Mouse (Mus musculus): ENCODE measurements around the gene Ccdc181. TPM values are rescaled to one million over a fixed set of nuclear protein-coding genes. Genes with fewer than 3 reads are reported as not detected.

Ccdc181 gene
- polyA plus RNA-seq, 1 experiment from 2014 or later: 30.5 TPM

DNA sequence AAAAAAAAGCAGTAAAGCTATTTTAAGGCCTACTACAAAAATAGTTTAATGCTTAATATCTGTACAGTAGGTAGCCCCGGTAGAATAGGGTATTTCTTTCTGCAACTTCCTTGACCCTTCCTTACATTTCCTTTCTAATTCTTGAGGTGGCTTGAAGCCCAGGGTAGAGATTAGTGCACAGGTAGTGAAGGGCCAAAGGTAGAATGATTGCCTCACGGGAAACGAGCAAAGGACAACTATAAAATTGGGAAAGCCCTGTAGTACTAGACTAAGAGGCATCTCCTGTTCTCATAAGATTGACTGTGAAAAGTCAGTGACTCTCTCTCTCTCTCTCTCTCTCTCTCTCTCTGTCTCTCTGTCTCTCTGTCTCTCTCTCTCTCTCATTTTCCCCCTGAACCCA, 60.0 kb downstream of the Ccdc181 start:
- ATAC-seq: no peak

DNA sequence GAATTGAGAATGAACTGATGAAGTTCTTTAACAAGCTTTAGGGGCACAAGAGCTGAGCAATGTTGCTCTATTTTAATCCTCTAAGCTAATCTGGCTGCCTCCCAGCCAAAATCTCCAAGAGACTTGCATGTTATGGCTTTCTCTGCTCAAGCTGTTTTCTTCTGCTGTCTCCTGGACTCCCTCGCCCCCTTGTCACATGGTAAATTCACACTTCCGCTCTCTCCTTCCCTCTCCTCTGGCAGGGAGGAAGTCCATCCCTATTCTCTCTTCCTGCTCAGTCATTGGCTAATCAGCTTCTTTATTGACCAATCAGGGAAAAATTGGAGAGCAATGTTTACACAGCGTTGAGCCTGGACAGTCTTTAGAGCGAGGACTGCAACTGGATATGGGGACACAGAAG, 60.5 kb downstream of the Ccdc181 start:
- no peaks in the 10 kb centered on the region for H3K4me1 ChIP-seq (ENCODE audit: control insufficient read depth, insufficient read depth, low read length)
- H3K27me3 ChIP-seq (ENCODE audit: control insufficient read depth, insufficient read depth, low read depth, low read length): no peaks in the 10 kb centered on the region
- no peaks in the 10 kb centered on the region for H3K9me3 ChIP-seq (replicated peaks; ENCODE audit: control insufficient read depth, low read length, poor library complexity, severe bottlenecking)
- no peak overlapping the region for H3K27ac ChIP-seq (ENCODE audit: low read length)
- H3K36me3 ChIP-seq (ENCODE audit: control insufficient read depth, insufficient read depth, low read length): peaks cover 15% of the 10 kb centered on the region
- no peak overlapping the region for H3K4me2 ChIP-seq (ENCODE audit: low read length)
- no peak overlapping the region for H3K9ac ChIP-seq (ENCODE audit: low read depth, low read length)
- ATAC-seq: no peak
- WGBS: 97% methylated on average over 4 of the region's 4 CpGs
- no peak overlapping the region for H3K4me3 ChIP-seq (ENCODE audit: low read depth, low read length)

More for the DNA sequence above, 60.0 kb downstream of the Ccdc181 start:
- Histone ChIP-seq H3K36me3 (ENCODE audit: control insufficient read depth, insufficient read depth, low read length) (peaks cover 15% of the 10 kb centered on the region), H3K4me1 (ENCODE audit: control insufficient read depth, insufficient read depth, low read length) (no peaks in the 10 kb centered on the region), H3K9me3 (replicated peaks; ENCODE audit: control insufficient read depth, low read length, poor library complexity, severe bottlenecking) (no peaks in the 10 kb centered on the region), H3K27ac (ENCODE audit: low read length) (no peak overlapping the region), H3K27me3 (ENCODE audit: control insufficient read depth, insufficient read depth, low read depth, low read length) (no peaks in the 10 kb centered on the region), H3K4me3 (ENCODE audit: low read depth, low read length) (no peak overlapping the region), H3K9ac (ENCODE audit: low read depth, low read length) (no peak overlapping the region), H3K4me2 (ENCODE audit: low read length) (no peak overlapping the region)
- 96% methylated on average over 3 of the region's 3 CpGs for WGBS

Other genes starting within 250 kb of the Ccdc181 start
- not detected in 2 replicates for gene Sele, start 227.4 kb upstream of the Ccdc181 start, polyA plus RNA-seq (2015; fragmentation: Nextera tagmentation; extraction: Ambion mirVana)
- gene Sell, start 213.6 kb upstream of the Ccdc181 start, polyA plus RNA-seq (2015; fragmentation: Nextera tagmentation; extraction: Ambion mirVana): 0.16 TPM in 1 of 2 replicates, not detected in the other
- gene Selp, start 160.3 kb upstream of the Ccdc181 start, polyA plus RNA-seq (2015; fragmentation: Nextera tagmentation; extraction: Ambion mirVana): not detected in 2 replicates
- 0.14 and 0.20 TPM in 2 replicates for gene F5, start 123.7 kb upstream of the Ccdc181 start, polyA plus RNA-seq (2015; fragmentation: Nextera tagmentation; extraction: Ambion mirVana)
- 8.1 and 8.3 TPM in 2 replicates for gene Slc19a2, start 26.5 kb upstream of the Ccdc181 start, polyA plus RNA-seq (2015; fragmentation: Nextera tagmentation; extraction: Ambion mirVana)
- 31.2 and 34.2 TPM in 2 replicates for gene Nme7, start 28.5 kb downstream of the Ccdc181 start, polyA plus RNA-seq (2015; fragmentation: Nextera tagmentation; extraction: Ambion mirVana)
- gene Blzf1, start 31.9 kb downstream of the Ccdc181 start, polyA plus RNA-seq (2015; fragmentation: Nextera tagmentation; extraction: Ambion mirVana): 30.7 and 32.3 TPM in 2 replicates
- gene Atp1b1, start 182.8 kb downstream of the Ccdc181 start, polyA plus RNA-seq (2015; fragmentation: Nextera tagmentation; extraction: Ambion mirVana): 238 and 311 TPM in 2 replicates

Measured in midbrain, embryonic 16.5 days (tissue).